In genomic region chr7:44928570-44928969, GRCm38 (mm10) we compare ENCODE assay signal across 8 mouse cellular contexts. TPM values are rescaled to one million over a fixed set of nuclear protein-coding genes. Genes with fewer than 3 reads are reported as not detected.
A peak's percentile ranks its signal among the peaks of the same experiment; 100 is the strongest.
DNase-seq lines count a peak whose midpoint lies in the region; ATAC-seq and TF ChIP-seq lines count a peak whose summit lies in the region.

No protein-coding gene starts in this region.

- H3K4me2 ChIP-seq in lung, embryonic 14.5 days: peak overlapping the region; percentile 72
- H3K4me2 ChIP-seq in embryonic facial prominence, embryonic 15.5 days (replicated peaks): peak overlapping the region; percentile 65
- H3K4me2 ChIP-seq in limb, embryonic 13.5 days (replicated peaks): peak overlapping the region; percentile 76
- peak overlapping the region; percentile 73 for H3K4me2 ChIP-seq in neural tube, embryonic 15.5 days

- no peak for ATAC-seq in lung, embryonic 14.5 days (ENCODE audit: insufficient read depth)
- no peak for ATAC-seq in embryonic facial prominence, embryonic 15.5 days (ENCODE audit: insufficient number of reproducible peaks, low FRiP score, low TSS enrichment, low read depth)
- no peak for ATAC-seq in limb, embryonic 13.5 days (ENCODE audit: low FRiP score, low read depth)
- ATAC-seq in neural tube, embryonic 15.5 days (ENCODE audit: low FRiP score): no peak

- no peaks in the 10 kb centered on the region for H3K9me3 ChIP-seq in lung, embryonic 14.5 days (ENCODE audit: low read depth, low read length)
- no peaks in the 10 kb centered on the region for H3K9me3 ChIP-seq in embryonic facial prominence, embryonic 15.5 days (replicated peaks)
- no peaks in the 10 kb centered on the region for H3K9me3 ChIP-seq in limb, embryonic 13.5 days
- no peaks in the 10 kb centered on the region for H3K9me3 ChIP-seq in neural tube, embryonic 15.5 days (replicated peaks)

- peak overlapping the region; percentile 86 for H3K4me3 ChIP-seq in lung, embryonic 14.5 days (ENCODE audit: low read depth, low read length)
- H3K4me3 ChIP-seq in embryonic facial prominence, embryonic 15.5 days (replicated peaks): peak overlapping the region; percentile 97
- peak overlapping the region; percentile 65 for H3K4me3 ChIP-seq in limb, embryonic 13.5 days
- peak overlapping the region; percentile 94 for H3K4me3 ChIP-seq in neural tube, embryonic 15.5 days (replicated peaks)

- H3K27me3 ChIP-seq in lung, embryonic 14.5 days (ENCODE audit: insufficient read depth, low read length): no peaks in the 10 kb centered on the region
- no peaks in the 10 kb centered on the region for H3K27me3 ChIP-seq in embryonic facial prominence, embryonic 15.5 days
- no peaks in the 10 kb centered on the region for H3K27me3 ChIP-seq in limb, embryonic 13.5 days
- H3K27me3 ChIP-seq in neural tube, embryonic 15.5 days (replicated peaks): no peaks in the 10 kb centered on the region

- H3K9ac ChIP-seq in lung, embryonic 14.5 days: peak overlapping the region; percentile 83
- peak overlapping the region; percentile 97 for H3K9ac ChIP-seq in embryonic facial prominence, embryonic 15.5 days
- peak overlapping the region; percentile 88 for H3K9ac ChIP-seq in limb, embryonic 13.5 days
- H3K9ac ChIP-seq in neural tube, embryonic 15.5 days (replicated peaks): peak overlapping the region; percentile 96

- peaks cover 14% of the 10 kb centered on the region; the same call in 1 of the 2 replicates for H3K4me1 ChIP-seq in lung, embryonic 14.5 days (ENCODE audit: insufficient read depth)
- H3K4me1 ChIP-seq in embryonic facial prominence, embryonic 15.5 days: peaks cover 13% of the 10 kb centered on the region
- H3K4me1 ChIP-seq in limb, embryonic 13.5 days: peaks cover 19% of the 10 kb centered on the region
- H3K4me1 ChIP-seq in neural tube, embryonic 15.5 days: peaks cover 29% of the 10 kb centered on the region

- WGBS in lung, embryonic 14.5 days: 0% methylated on average over 1 of the region's 1 CpGs
- WGBS in embryonic facial prominence, embryonic 15.5 days: 6% methylated on average over 1 of the region's 1 CpGs
- 0% methylated on average over 1 of the region's 1 CpGs for WGBS in limb, embryonic 13.5 days
- 0% methylated on average over 1 of the region's 1 CpGs for WGBS in neural tube, embryonic 15.5 days

- peaks cover 21% of the 10 kb centered on the region for H3K36me3 ChIP-seq in lung, embryonic 14.5 days (ENCODE audit: insufficient read depth)
- peaks cover 21% of the 10 kb centered on the region for H3K36me3 ChIP-seq in embryonic facial prominence, embryonic 15.5 days
- H3K36me3 ChIP-seq in limb, embryonic 13.5 days: peaks cover 23% of the 10 kb centered on the region
- peaks cover 22% of the 10 kb centered on the region for H3K36me3 ChIP-seq in neural tube, embryonic 15.5 days

- no peak for TF ChIP-seq CTCF in lung, embryonic 14.5 days (IDR thresholded peaks at IDR 0.05; ENCODE audit: low read depth)

- DNase-seq in lung, embryonic 14.5 days: no peak
- DNase-seq in lung, postnatal 25 days (ENCODE audit: low spot score): no peak
- no peak for DNase-seq in urinary bladder, postnatal 4 days (ENCODE audit: low spot score in 2 of 2)
- DNase-seq in frontal cortex, postnatal 14 days (ENCODE audit: low spot score in 2 of 2): no peak
- DNase-seq in kidney, adult 11 months: no peak

- H3K27ac ChIP-seq in lung, embryonic 14.5 days (ENCODE audit: low read depth): peak overlapping the region; percentile 73; the same call in 1 of the 2 replicates
- H3K27ac ChIP-seq in embryonic facial prominence, embryonic 15.5 days (replicated peaks): no peak overlapping the region
- H3K27ac ChIP-seq in limb, embryonic 13.5 days: peak overlapping the region; percentile 69; the same call in 1 of the 2 replicates
- H3K27ac ChIP-seq in neural tube, embryonic 15.5 days (replicated peaks): peak overlapping the region; percentile 86

RNA-seq across cellular contexts. Expression of gene Ap2a1, which starts 0.7 kb away (rescaled TPM):
- 73.6 and 83.2 TPM in 2 replicates for polyA plus RNA-seq in lung, embryonic 14.5 days (2014; fragmentation: Nextera tagmentation; extraction: Ambion mirVana)
- 73.0 and 76.2 TPM in 2 replicates for polyA plus RNA-seq in embryonic facial prominence, embryonic 15.5 days (2015; fragmentation: Nextera tagmentation; extraction: Ambion mirVana)
- polyA plus RNA-seq in limb, embryonic 13.5 days (2015; fragmentation: Nextera tagmentation; extraction: Ambion mirVana): 76.1 and 81.6 TPM in 2 replicates
- 122 and 126 TPM in 2 replicates for polyA plus RNA-seq in neural tube, embryonic 15.5 days (2015; fragmentation: Nextera tagmentation; extraction: Ambion mirVana)

RNA-seq across cellular contexts. Expression of gene Tsks, which starts 14.4 kb away (rescaled TPM):
- 0.11 and 0.14 TPM in 2 replicates for polyA plus RNA-seq in lung, embryonic 14.5 days (2014; fragmentation: Nextera tagmentation; extraction: Ambion mirVana)
- 0.23 TPM in 1 of 2 replicates, not detected in the other for polyA plus RNA-seq in embryonic facial prominence, embryonic 15.5 days (2015; fragmentation: Nextera tagmentation; extraction: Ambion mirVana)
- polyA plus RNA-seq in limb, embryonic 13.5 days (2015; fragmentation: Nextera tagmentation; extraction: Ambion mirVana): 0.23 and 0.25 TPM in 2 replicates
- 0.14 and 0.24 TPM in 2 replicates for polyA plus RNA-seq in neural tube, embryonic 15.5 days (2015; fragmentation: Nextera tagmentation; extraction: Ambion mirVana)

RNA-seq across cellular contexts. Expression of gene Fuz, which starts 32.7 kb away (rescaled TPM):
- polyA plus RNA-seq in lung, embryonic 14.5 days (2014; fragmentation: Nextera tagmentation; extraction: Ambion mirVana): 17.7 and 19.1 TPM in 2 replicates
- polyA plus RNA-seq in embryonic facial prominence, embryonic 15.5 days (2015; fragmentation: Nextera tagmentation; extraction: Ambion mirVana): 29.4 and 30.1 TPM in 2 replicates
- polyA plus RNA-seq in limb, embryonic 13.5 days (2015; fragmentation: Nextera tagmentation; extraction: Ambion mirVana): 23.0 and 25.8 TPM in 2 replicates
- 15.1 and 15.8 TPM in 2 replicates for polyA plus RNA-seq in neural tube, embryonic 15.5 days (2015; fragmentation: Nextera tagmentation; extraction: Ambion mirVana)

RNA-seq across cellular contexts. Expression of gene Med25, which starts 36.1 kb away (rescaled TPM):
- polyA plus RNA-seq in lung, embryonic 14.5 days (2014; fragmentation: Nextera tagmentation; extraction: Ambion mirVana): 77.9 and 79.5 TPM in 2 replicates
- 110 and 122 TPM in 2 replicates for polyA plus RNA-seq in embryonic facial prominence, embryonic 15.5 days (2015; fragmentation: Nextera tagmentation; extraction: Ambion mirVana)
- 118 and 119 TPM in 2 replicates for polyA plus RNA-seq in limb, embryonic 13.5 days (2015; fragmentation: Nextera tagmentation; extraction: Ambion mirVana)
- polyA plus RNA-seq in neural tube, embryonic 15.5 days (2015; fragmentation: Nextera tagmentation; extraction: Ambion mirVana): 136 and 141 TPM in 2 replicates

RNA-seq across cellular contexts. Expression of gene Cpt1c, which starts 46.1 kb away (rescaled TPM):
- 14.9 and 15.5 TPM in 2 replicates for polyA plus RNA-seq in lung, embryonic 14.5 days (2014; fragmentation: Nextera tagmentation; extraction: Ambion mirVana)
- polyA plus RNA-seq in embryonic facial prominence, embryonic 15.5 days (2015; fragmentation: Nextera tagmentation; extraction: Ambion mirVana): 30.0 and 35.8 TPM in 2 replicates
- polyA plus RNA-seq in limb, embryonic 13.5 days (2015; fragmentation: Nextera tagmentation; extraction: Ambion mirVana): 33.9 and 35.0 TPM in 2 replicates
- 55.5 and 59.0 TPM in 2 replicates for polyA plus RNA-seq in neural tube, embryonic 15.5 days (2015; fragmentation: Nextera tagmentation; extraction: Ambion mirVana)
